ENCODE assay signal across 16 mouse cellular contexts in genomic region chr4:21162124-21162523, GRCm38 (mm10).
"Had no signal": no experiment of that assay in that cellular context is flagged by ENCODE, and none has a peak within 500 bp of the region (broad histone marks: within the 10 kb centered on the region; RNA-seq: fewer than 3 reads in every experiment).

No protein-coding gene starts in this region.

- DNase-seq: retina, postnatal 1 day; right cerebral cortex, adult 18-20 months; right cerebral cortex, postnatal 14 days; right cerebral cortex, postnatal 25 days; right cerebral cortex, postnatal 4 days; spleen, adult 18-20 months; thymus, adult 18-20 months; thymus, adult 2 months; thymus, postnatal 14 days; thymus, postnatal 25 days; thymus, postnatal 36 days; thymus, postnatal 4 days had no signal

- H3K4me1 ChIP-seq: neural tube, embryonic 13.5 days; neural tube, embryonic 15.5 days; stomach, embryonic 15.5 days had no signal

- H3K27me3 ChIP-seq: neural tube, embryonic 13.5 days; neural tube, embryonic 15.5 days; stomach, embryonic 15.5 days had no signal

- H3K4me2 ChIP-seq: neural tube, embryonic 13.5 days; neural tube, embryonic 15.5 days; stomach, embryonic 15.5 days had no signal

- H3K27ac ChIP-seq: neural tube, embryonic 13.5 days; neural tube, embryonic 15.5 days; stomach, embryonic 15.5 days; stomach, postnatal 0 days had no signal

- H3K36me3 ChIP-seq: neural tube, embryonic 13.5 days; neural tube, embryonic 15.5 days; stomach, embryonic 15.5 days had no signal

- H3K9ac ChIP-seq: neural tube, embryonic 13.5 days; neural tube, embryonic 15.5 days; stomach, embryonic 15.5 days had no signal

- H3K9me3 ChIP-seq: neural tube, embryonic 13.5 days; neural tube, embryonic 15.5 days; stomach, embryonic 15.5 days had no signal

- H3K4me3 ChIP-seq: neural tube, embryonic 13.5 days; neural tube, embryonic 15.5 days; stomach, embryonic 15.5 days had no signal
